Mouse (Mus musculus) embryo, embryonic 9.5 days (tissue): Measurements from ENCODE around the gene Exosc7.

Experiments used
- DNase-seq: peaks from one replicate; pipeline ENCODE4 v3.0.0-alpha.2; 2017; ENCODE audit errors: extremely low spot score

Gene Exosc7

GRCm38 (mm10) chr9:123112805-123113521 lies at the start of gene Exosc7, which contains the start of gene Zdhhc3:
TSS of gene Exosc7 (plus strand) at chr9:123113215.
TSS of gene Zdhhc3 (minus strand) at chr9:123113205.
- peak; percentile 90 for DNase-seq

- no peak for DNase-seq
These were observed 33.9 kb upstream of the Exosc7 start for GRCm38 (mm10) chr9:123079149-123079548.

GRCm38 (mm10) chr9:123080355-123080754 lies 32.7 kb upstream of the Exosc7 start:
- DNase-seq: no peak

- DNase-seq: no peak
These were observed 32.2 kb upstream of the Exosc7 start for GRCm38 (mm10) chr9:123080796-123081195.

- DNase-seq: no peak
These were observed 27.6 kb upstream of the Exosc7 start for GRCm38 (mm10) chr9:123085373-123085772.

- no peak for DNase-seq
These were observed 25.5 kb upstream of the Exosc7 start for GRCm38 (mm10) chr9:123087558-123087957.

GRCm38 (mm10) chr9:123090844-123091243 lies 22.2 kb upstream of the Exosc7 start:
- DNase-seq: no peak

- DNase-seq: no peak
These were observed 13.2 kb upstream of the Exosc7 start for GRCm38 (mm10) chr9:123099631-123100455.

GRCm38 (mm10) chr9:123103425-123103824 lies 9.6 kb upstream of the Exosc7 start:
- DNase-seq: no peak

GRCm38 (mm10) chr9:123104362-123104761 lies 8.7 kb upstream of the Exosc7 start:
- no peak for DNase-seq

GRCm38 (mm10) chr9:123107186-123107585 lies 5.8 kb upstream of the Exosc7 start:
- no peak for DNase-seq

GRCm38 (mm10) chr9:123109188-123109587 lies 3.8 kb upstream of the Exosc7 start:
- no peak for DNase-seq

GRCm38 (mm10) chr9:123111751-123112221 lies 1.2 kb upstream of the Exosc7 start:
- DNase-seq: no peak

GRCm38 (mm10) chr9:123113931-123114330 lies 916 bp downstream of the Exosc7 start:
- no peak for DNase-seq

GRCm38 (mm10) chr9:123115566-123115965 lies 2.6 kb downstream of the Exosc7 start:
- DNase-seq: no peak

- DNase-seq: no peak
These were observed 10.0 kb downstream of the Exosc7 start for GRCm38 (mm10) chr9:123123017-123123416.

- DNase-seq: no peak
These were observed 10.8 kb downstream of the Exosc7 start for GRCm38 (mm10) chr9:123123571-123124412.

- no peak for DNase-seq
These were observed 11.5 kb downstream of the Exosc7 start for GRCm38 (mm10) chr9:123124413-123124981.

- DNase-seq: no peak
These were observed 14.6 kb downstream of the Exosc7 start for GRCm38 (mm10) chr9:123127663-123128062.

- DNase-seq: no peak
These were observed 20.0 kb downstream of the Exosc7 start for GRCm38 (mm10) chr9:123132994-123133393.

- DNase-seq: no peak
These were observed 24.1 kb downstream of the Exosc7 start for GRCm38 (mm10) chr9:123136953-123137682.
